Mouse (Mus musculus): Measurements from ENCODE around the gene Prrt1. TPM values are rescaled to one million over a fixed set of nuclear protein-coding genes. Genes with fewer than 3 reads are reported as not detected.

Prrt1 gene
- total and polyA plus RNA-seq, 3 experiments, result 9.1 to 22.1 (median 12.8) TPM

GRCm38 (mm10) chr17:34627943-34628643, 1.2 kb upstream of the Prrt1 start, which contains the start of gene Ppt2:
Ppt2 (minus strand) TSS chr17:34628510.
- DNase-seq, result peak; percentile 86

GRCm38 (mm10) chr17:34628644-34628967, 727 bp upstream of the Prrt1 start:
- no peak for DNase-seq

- DNase-seq, result no peak
Observed at GRCm38 (mm10) chr17:34629796-34630603, 667 bp downstream of the Prrt1 start.

- no peak for DNase-seq
Observed at GRCm38 (mm10) chr17:34630761-34631301, 1.5 kb downstream of the Prrt1 start.

DNA sequence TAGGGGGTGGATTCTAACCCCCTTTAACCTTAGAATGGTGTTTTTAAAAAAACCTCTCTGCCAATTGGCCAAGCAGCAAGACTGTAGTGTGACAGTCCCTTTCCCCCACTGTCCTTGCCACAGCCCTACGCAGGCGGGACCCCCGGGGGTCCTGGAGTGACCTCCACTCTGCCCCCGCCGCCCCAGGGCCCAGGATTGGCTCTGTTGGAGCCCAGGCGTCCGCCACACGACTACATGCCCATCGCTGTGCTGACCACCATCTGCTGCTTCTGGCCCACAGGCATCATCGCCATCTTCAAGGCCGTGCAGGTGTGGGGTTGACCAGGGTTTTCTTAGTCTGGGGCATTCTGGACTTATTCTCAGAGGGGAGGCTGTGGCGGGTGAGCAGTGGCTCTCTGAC, 2.3 kb downstream of the Prrt1 start:
- no peak for DNase-seq

GRCm38 (mm10) chr17:34632261-34632691, 2.9 kb downstream of the Prrt1 start:
- DNase-seq, result peak; percentile 89

DNA sequence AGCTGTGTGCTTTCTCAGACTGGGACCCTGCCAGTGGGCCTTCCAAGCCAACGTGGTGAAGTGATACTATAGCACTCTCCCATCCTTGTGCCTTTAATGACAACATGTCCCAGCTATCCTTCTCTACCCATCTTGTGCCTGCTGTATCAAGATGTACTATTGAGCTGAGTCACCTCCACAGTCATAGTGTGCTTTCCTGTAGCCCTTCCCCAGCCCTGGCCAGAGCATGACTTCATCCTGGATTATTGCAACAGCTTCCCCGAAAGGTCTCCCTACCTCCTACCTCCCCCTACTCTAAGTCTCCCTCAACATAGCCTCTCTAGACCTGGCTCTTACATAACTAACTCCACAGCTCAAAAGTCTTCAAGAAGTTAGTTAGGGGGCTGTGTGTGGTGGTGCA, 6.3 kb downstream of the Prrt1 start:
- DNase-seq, result no peak

GRCm38 (mm10) chr17:34637459-34637858, 8.1 kb downstream of the Prrt1 start:
- DNase-seq, result no peak

- no peak for DNase-seq
Observed at GRCm38 (mm10) chr17:34639461-34640255, 10.3 kb downstream of the Prrt1 start.

- peak; percentile 43 for DNase-seq
Observed at GRCm38 (mm10) chr17:34640778-34641601, 11.7 kb downstream of the Prrt1 start.

DNA sequence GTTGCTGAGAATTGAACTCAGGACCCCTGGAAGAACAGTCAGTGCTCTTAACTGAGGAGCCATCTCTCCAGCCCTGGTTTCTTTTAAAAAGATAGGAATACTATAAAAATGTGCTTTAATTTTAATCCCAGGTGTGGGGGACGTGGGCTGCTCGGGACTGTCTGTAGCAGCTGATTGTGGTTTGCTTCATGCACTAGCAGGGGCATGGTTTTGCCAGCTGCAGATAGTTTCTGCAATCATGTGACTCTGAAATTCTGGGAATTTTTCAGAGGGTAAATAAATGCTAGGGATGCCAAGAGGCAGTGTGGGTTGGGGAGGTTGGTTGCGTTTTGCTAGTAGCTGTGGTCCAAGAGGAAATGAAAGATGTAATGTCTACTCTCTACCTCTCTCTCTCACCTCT, 12.6 kb downstream of the Prrt1 start:
- no peak for DNase-seq

DNA sequence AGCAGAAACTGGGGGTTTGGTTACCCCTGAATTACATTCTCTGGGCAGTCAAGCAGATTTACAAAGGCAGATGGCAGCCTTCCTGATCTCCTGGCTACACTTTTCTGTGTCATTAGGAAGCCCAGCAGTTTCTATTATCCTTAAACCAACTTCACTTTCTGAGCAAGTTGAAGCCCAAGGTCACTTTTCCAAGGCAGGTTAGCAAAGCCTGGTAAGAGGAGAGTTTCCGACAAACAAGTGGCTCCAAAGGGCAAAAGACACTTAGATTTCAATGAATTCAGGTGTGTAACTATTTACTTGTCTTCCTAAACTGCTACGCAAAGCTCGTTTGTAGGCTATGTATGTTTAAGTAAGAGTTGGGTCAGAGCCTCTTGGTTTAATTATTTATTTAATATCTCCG, 14.0 kb downstream of the Prrt1 start:
- DNase-seq, result no peak

GRCm38 (mm10) chr17:34643944-34644343, 14.6 kb downstream of the Prrt1 start:
- DNase-seq, result no peak

DNA sequence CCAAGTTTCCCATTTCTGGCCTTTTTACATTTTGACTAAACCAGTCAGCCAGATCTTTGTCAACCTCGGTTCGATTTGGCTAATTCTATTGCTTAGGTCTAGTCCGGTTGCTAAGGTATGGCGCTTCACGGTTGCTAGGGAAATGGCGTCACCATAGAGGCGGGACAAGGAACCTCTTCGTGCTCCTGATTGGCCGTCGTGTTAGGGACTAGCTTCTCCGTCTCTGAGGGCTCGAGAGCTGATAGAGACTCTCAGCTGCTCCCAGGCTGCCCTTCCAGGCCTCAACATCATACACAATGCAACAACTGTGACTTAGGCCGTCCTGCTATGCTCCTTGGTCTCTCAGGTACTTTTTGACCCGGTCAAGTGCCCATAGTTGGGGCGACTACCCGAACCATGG, 15.3 kb downstream of the Prrt1 start, which contains the start of gene Fkbpl:
Fkbpl (plus strand) TSS at position 157 of the 400 bp plus-strand sequence.
- DNase-seq, result peak; percentile 96

- DNase-seq, result no peak
Observed at GRCm38 (mm10) chr17:34645256-34645829, 16.0 kb downstream of the Prrt1 start.

DNA sequence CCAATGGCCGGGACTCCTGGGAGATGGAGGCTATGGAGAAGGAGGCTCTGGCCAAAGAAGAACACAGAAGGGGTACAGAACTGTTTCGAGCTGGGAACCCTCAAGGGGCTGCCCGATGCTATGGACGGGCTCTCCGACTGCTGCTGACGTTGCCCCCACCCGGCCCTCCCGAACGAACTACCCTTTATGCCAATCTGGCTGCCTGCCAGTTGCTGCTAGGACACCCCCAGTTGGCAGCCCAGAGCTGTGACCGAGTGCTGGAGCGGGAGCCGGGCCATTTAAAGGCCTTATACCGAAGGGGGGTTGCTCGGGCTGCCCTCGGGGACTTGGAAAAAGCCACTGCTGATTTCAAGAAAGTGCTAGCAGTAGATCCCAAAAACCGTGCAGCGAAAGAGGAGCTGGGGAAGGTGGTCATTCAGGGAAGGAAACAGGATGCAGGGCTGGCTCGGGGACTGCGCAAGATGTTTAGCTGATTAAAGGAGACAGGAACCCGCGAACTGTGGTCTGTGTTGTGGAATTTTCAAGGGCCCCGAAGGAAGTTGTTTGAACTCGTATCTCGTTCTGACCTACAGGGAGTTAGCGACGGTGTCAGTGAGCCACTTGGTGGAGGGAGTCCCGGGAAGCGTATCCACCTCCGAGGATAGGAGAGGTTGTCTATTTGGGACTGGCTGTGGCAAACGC, 16.6 kb downstream of the Prrt1 start:
- DNase-seq, result peak; percentile 15

DNA sequence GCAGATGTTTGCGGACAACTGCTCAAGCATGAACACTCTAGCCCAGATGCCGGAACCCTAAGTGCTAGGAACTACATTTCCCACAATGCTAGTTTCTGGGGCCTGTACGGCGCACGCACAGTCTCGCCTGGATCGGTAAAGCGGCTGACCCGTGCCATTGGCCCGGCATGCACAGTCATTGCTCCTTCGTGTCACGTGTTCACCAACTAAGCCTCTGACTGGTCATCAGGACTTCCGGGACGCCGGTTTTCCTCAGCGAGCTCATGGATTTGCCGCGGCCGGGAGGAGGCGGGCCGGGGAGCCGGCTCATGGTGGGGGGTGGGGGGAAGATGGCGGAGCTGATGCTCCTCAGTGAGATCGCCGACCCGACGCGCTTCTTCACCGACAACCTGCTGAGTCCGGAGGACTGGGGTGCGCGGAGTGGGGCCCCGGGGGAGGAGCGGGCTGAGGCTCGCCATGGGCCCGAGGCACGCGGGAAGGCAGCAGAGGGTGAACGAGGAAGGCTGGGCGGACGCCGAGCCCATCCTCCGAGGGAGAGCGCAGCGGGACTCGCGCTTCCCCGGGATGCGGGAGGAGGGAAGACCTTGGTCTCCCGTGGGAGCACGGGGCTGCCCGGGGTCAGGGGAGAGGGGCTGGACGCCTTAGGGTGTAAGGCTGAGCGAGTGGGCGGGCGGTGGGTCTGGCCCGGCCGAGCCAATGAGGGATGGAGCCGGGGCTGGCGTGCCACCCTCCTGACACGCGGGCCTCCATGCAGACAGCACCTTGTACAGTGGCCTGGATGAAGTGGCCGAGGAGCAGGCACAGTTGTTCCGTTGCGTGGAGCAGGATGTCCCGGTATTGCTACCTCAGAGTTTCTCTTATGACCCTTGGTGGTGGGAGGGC, 17.8 kb downstream of the Prrt1 start, which contains the start of gene Atf6b:
Atf6b (plus strand) TSS at position 241 of the 882 bp plus-strand sequence.
- peak; percentile 97 for DNase-seq

- no peak for DNase-seq
Observed at GRCm38 (mm10) chr17:34648141-34648890, 19.0 kb downstream of the Prrt1 start.

All from adrenal gland, adult 2 months (tissue).